Mouse (Mus musculus): ENCODE measurements around the gene Foxk2. TPM values are rescaled to one million over a fixed set of nuclear protein-coding genes. Genes with fewer than 3 reads are reported as not detected.
"Not testable (repeated sequence)": the region's sequence is repeated elsewhere in the genome, so short reads cannot be mapped to it uniquely, and the experiment has no call there.

Foxk2 gene
- polyA plus RNA-seq, 1 experiment from 2014 or later, result 7.8 TPM

GRCm38 (mm10) chr11:121342423-121342822, 82.6 kb downstream of the Foxk2 start:
- WGBS, result 0% methylated on average over 1 of the region's 1 CpGs
- not testable (repeated sequence) for H3K9ac ChIP-seq; H3K27me3 ChIP-seq; H3K4me1 ChIP-seq; H3K27ac ChIP-seq; H3K4me3 ChIP-seq; ATAC-seq (ENCODE audit: borderline replicate concordance, extremely low read depth, low FRiP score, low TSS enrichment); H3K4me2 ChIP-seq; H3K9me3 ChIP-seq
- peaks cover 27% of the 10 kb centered on the region for H3K36me3 ChIP-seq

GRCm38 (mm10) chr11:121347036-121347435, 87.2 kb downstream of the Foxk2 start:
- H3K27me3 ChIP-seq, result no peaks in the 10 kb centered on the region
- no peak overlapping the region for H3K4me2 ChIP-seq
- H3K4me3 ChIP-seq, result no peak overlapping the region
- no peak for ATAC-seq (ENCODE audit: borderline replicate concordance, extremely low read depth, low FRiP score, low TSS enrichment)
- H3K9me3 ChIP-seq, result no peaks in the 10 kb centered on the region
- H3K27ac ChIP-seq, result no peak overlapping the region
- WGBS, result 87% methylated on average over 2 of the region's 2 CpGs
- H3K4me1 ChIP-seq, result no peaks in the 10 kb centered on the region; the same call in 1 of the 2 replicates
- peaks cover 23% of the 10 kb centered on the region for H3K36me3 ChIP-seq
- no peak overlapping the region for H3K9ac ChIP-seq

DNA sequence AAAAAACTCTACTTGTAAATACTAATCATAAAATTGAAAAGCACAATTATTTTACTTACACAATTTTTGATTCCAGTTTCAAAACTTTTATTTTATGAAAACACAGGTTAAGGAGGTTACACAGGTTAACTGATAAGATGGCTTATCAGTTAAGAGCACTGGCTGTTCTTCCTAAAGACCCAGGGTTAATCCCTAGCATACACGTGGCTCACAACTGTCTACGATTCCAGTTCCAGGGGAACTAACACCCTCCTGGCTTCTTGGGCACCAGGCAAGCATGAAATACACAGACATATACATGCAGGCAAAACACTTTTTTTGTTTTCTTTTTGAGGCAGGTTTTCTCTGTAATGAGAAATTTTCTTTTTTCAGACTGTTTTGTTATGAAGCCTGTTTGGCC, 88.4 kb downstream of the Foxk2 start:
- peaks cover 8% of the 10 kb centered on the region for H3K4me1 ChIP-seq
- H3K27ac ChIP-seq, result no peak overlapping the region
- H3K9ac ChIP-seq, result no peak overlapping the region
- H3K36me3 ChIP-seq, result peaks cover 23% of the 10 kb centered on the region
- no peak overlapping the region for H3K4me2 ChIP-seq
- ATAC-seq (ENCODE audit: borderline replicate concordance, extremely low read depth, low FRiP score, low TSS enrichment), result no peak
- no peak overlapping the region for H3K4me3 ChIP-seq
- H3K9me3 ChIP-seq, result no peaks in the 10 kb centered on the region
- WGBS, result 73% methylated on average over 2 of the region's 2 CpGs
- no peaks in the 10 kb centered on the region for H3K27me3 ChIP-seq

GRCm38 (mm10) chr11:121348727-121349126, 88.9 kb downstream of the Foxk2 start:
- H3K9ac ChIP-seq; H3K4me3 ChIP-seq; ATAC-seq (ENCODE audit: borderline replicate concordance, extremely low read depth, low FRiP score, low TSS enrichment); H3K9me3 ChIP-seq; H3K27me3 ChIP-seq; H3K4me2 ChIP-seq; H3K27ac ChIP-seq: not testable (repeated sequence)
- peaks cover 23% of the 10 kb centered on the region for H3K36me3 ChIP-seq
- WGBS, result 85% methylated on average over 3 of the region's 3 CpGs
- H3K4me1 ChIP-seq, result peaks cover 10% of the 10 kb centered on the region

- 3% methylated on average over 38 of the region's 41 CpGs for WGBS
- ATAC-seq (ENCODE audit: borderline replicate concordance, extremely low read depth, low FRiP score, low TSS enrichment), result peak; percentile 49; the same call in 1 of the 2 replicates
- Histone ChIP-seq H3K9ac (peak overlapping the region; percentile 99), H3K4me3 (peak overlapping the region; percentile 97), H3K9me3 (no peaks in the 10 kb centered on the region), H3K4me2 (peak overlapping the region; percentile 74), H3K27me3 (no peaks in the 10 kb centered on the region), H3K36me3 (peaks cover 2% of the 10 kb centered on the region; the same call in 1 of the 2 replicates), H3K27ac (peak overlapping the region; percentile 85), H3K4me1 (peaks cover 17% of the 10 kb centered on the region)
Observed at GRCm38 (mm10) chr11:121353326-121354090, 93.7 kb downstream of the Foxk2 start.

- Histone ChIP-seq H3K27me3 (no peaks in the 10 kb centered on the region), H3K36me3 (no peaks in the 10 kb centered on the region), H3K4me3 (peak within 1 kb of the TSS; percentile 97), H3K9me3 (no peaks in the 10 kb centered on the region), H3K4me1 (peaks cover 17% of the 10 kb centered on the region), H3K9ac (peak within 1 kb of the TSS; percentile 99), H3K4me2 (peak within 1 kb of the TSS; percentile 75), H3K27ac (peak within 1 kb of the TSS; percentile 85)
- ATAC-seq (ENCODE audit: borderline replicate concordance, extremely low read depth, low FRiP score, low TSS enrichment), result peak; percentile 96
- WGBS, result under 1% methylated on average over 69 of the region's 69 CpGs
Observed at GRCm38 (mm10) chr11:121354091-121354707, 94.4 kb downstream of the Foxk2 start, which contains the start of gene Wdr45b. Gene Wdr45b, minus strand, starts transcription at chr11:121354445.

Other genes starting within 250 kb of the Foxk2 start
- gene Cd7, start 220.6 kb upstream of the Foxk2 start, polyA plus RNA-seq (2015; fragmentation: Nextera tagmentation; extraction: Ambion mirVana), result 0.65 and 1.5 TPM in 2 replicates
- gene Sectm1b, start 196.4 kb upstream of the Foxk2 start, polyA plus RNA-seq (2015; fragmentation: Nextera tagmentation; extraction: Ambion mirVana), result not detected in 2 replicates
- 0.26 TPM in 1 of 2 replicates, not detected in the other for gene Sectm1a, start 178.8 kb upstream of the Foxk2 start, polyA plus RNA-seq (2015; fragmentation: Nextera tagmentation; extraction: Ambion mirVana)
- not detected in 2 replicates for gene Tex19.2, start 141.3 kb upstream of the Foxk2 start, polyA plus RNA-seq (2015; fragmentation: Nextera tagmentation; extraction: Ambion mirVana)
- 0.09 TPM in 1 of 2 replicates, not detected in the other for gene Tex19.1, start 113.8 kb upstream of the Foxk2 start, polyA plus RNA-seq (2015; fragmentation: Nextera tagmentation; extraction: Ambion mirVana)
- gene Uts2r, start 99.7 kb upstream of the Foxk2 start, polyA plus RNA-seq (2015; fragmentation: Nextera tagmentation; extraction: Ambion mirVana), result 0.09 TPM in 1 of 2 replicates, not detected in the other
- gene Hexdc, start 55.6 kb upstream of the Foxk2 start, polyA plus RNA-seq (2015; fragmentation: Nextera tagmentation; extraction: Ambion mirVana), result 5.9 and 8.8 TPM in 2 replicates
- 25.7 and 27.9 TPM in 2 replicates for gene Ogfod3, start 55.3 kb upstream of the Foxk2 start, polyA plus RNA-seq (2015; fragmentation: Nextera tagmentation; extraction: Ambion mirVana)
- 35.2 and 35.3 TPM in 2 replicates for gene Cybc1, start 30.7 kb upstream of the Foxk2 start, polyA plus RNA-seq (2015; fragmentation: Nextera tagmentation; extraction: Ambion mirVana)
- gene Narf, start 22.7 kb upstream of the Foxk2 start, polyA plus RNA-seq (2015; fragmentation: Nextera tagmentation; extraction: Ambion mirVana), result 47.7 and 51.9 TPM in 2 replicates
- gene Wdr45b, start 94.5 kb downstream of the Foxk2 start, polyA plus RNA-seq (2015; fragmentation: Nextera tagmentation; extraction: Ambion mirVana), result 93.4 and 98.5 TPM in 2 replicates
- 5.3 and 6.0 TPM in 2 replicates for gene Rab40b, start 128.3 kb downstream of the Foxk2 start, polyA plus RNA-seq (2015; fragmentation: Nextera tagmentation; extraction: Ambion mirVana)
- 6.1 and 8.0 TPM in 2 replicates for gene Fn3krp, start 161.4 kb downstream of the Foxk2 start, polyA plus RNA-seq (2015; fragmentation: Nextera tagmentation; extraction: Ambion mirVana)
- gene Fn3k, start 174.9 kb downstream of the Foxk2 start, polyA plus RNA-seq (2015; fragmentation: Nextera tagmentation; extraction: Ambion mirVana), result 0.68 and 1.0 TPM in 2 replicates
- gene Tbcd, start 192.0 kb downstream of the Foxk2 start, polyA plus RNA-seq (2015; fragmentation: Nextera tagmentation; extraction: Ambion mirVana), result 36.7 and 37.1 TPM in 2 replicates

Measured in lung, embryonic 15.5 days (tissue).